Comparison of ENCODE assay signal across 14 mouse cellular contexts in the genomic region with DNA sequence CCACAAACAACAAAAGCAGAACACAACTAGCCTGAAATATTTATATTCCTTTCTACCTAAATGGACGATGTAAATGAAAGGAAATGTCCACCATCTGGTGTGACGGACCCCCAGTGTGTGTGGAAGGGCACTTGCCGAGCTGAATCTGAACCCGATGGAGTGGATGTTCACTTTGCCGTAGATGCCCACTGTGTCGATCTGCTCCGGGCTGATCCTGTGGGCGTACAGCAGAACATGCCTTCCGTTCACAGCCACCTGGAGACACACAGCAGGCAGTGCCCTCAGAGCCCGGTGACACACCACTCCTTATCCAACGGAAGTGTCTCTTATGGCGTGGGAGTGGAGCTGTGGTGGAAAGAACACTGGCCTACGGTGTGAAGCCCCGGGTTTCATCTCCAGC. TPM values are rescaled to one million over a fixed set of nuclear protein-coding genes. Genes with fewer than 3 reads are reported as not detected.
DNase-seq lines count a peak whose midpoint lies in the region; ATAC-seq lines count a peak whose summit lies in the region.
"Had no signal": no experiment of that assay in that cellular context is flagged by ENCODE, and none has a peak within 500 bp of the region (broad histone marks: within the 10 kb centered on the region; RNA-seq: fewer than 3 reads in every experiment).

No protein-coding gene starts in this region.

- DNase-seq in brain, adult 2 months (ENCODE audit: low read depth, low spot score): peak; percentile 59
- DNase-seq in cerebellum, adult 11-12 months: peak; percentile 57
- DNase-seq in cerebellum, adult 9-10 months: peak; percentile 54
- peak; percentile 46 to 50 for DNase-seq in cerebellum, postnatal 36 days
- DNase-seq in adrenal gland, postnatal 14 days: no peak
- DNase-seq in B cell, adult 2 months: no peak
- DNase-seq: adrenal gland, postnatal 10 days; gastrocnemius, postnatal 14 days; heart, adult 2 months; kidney, adult 8-10 months; kidney, postnatal 10 days had no signal

- ATAC-seq in inflammation-experienced regulatory T-cells, adult 6 months: no peak
- ATAC-seq: forebrain, embryonic 15.5 days; intestine, postnatal 0 days had no signal

RNA-seq across cellular contexts. Expression of gene Lgals8, which starts 11.6 kb away (rescaled TPM):
- total RNA-seq in adrenal gland, postnatal 14 days (2021): 59.3 and 67.7 TPM in 2 replicates
- 100 to 1,000 TPM in 2 of 3 experiments, 10 to 100 TPM in 1; 93.5 to 129 (median 100) TPM for polyA plus RNA-seq in inflammation-experienced regulatory T-cells, adult 6 months (2017; shearing (Covaris generic))

RNA-seq across cellular contexts. Expression of gene Heatr1, which starts 58.3 kb away (rescaled TPM):
- total RNA-seq in adrenal gland, postnatal 14 days (2021): 39.8 and 42.6 TPM in 2 replicates
- polyA plus RNA-seq in inflammation-experienced regulatory T-cells, adult 6 months (2017; shearing (Covaris generic)): 10 to 100 TPM; 22.9 to 36.1 (median 34.1) TPM

Comparison
In these comparisons a context has a peak if more than half of its experiments do, and no peak if none do; other contexts are left out.
1. DNase-seq: peak in brain, adult 2 months (single experiment), cerebellum, adult 11-12 months (single experiment), cerebellum, adult 9-10 months (single experiment) and cerebellum, postnatal 36 days (2 of 2); none in adrenal gland, postnatal 14 days (single experiment) and B cell, adult 2 months (0 of 2).